Comparison of ENCODE assay signal across 8 mouse cellular contexts in genomic region chr10:44458534-44459315, GRCm38 (mm10).
DNase-seq lines count a peak whose midpoint lies in the region; ATAC-seq and TF ChIP-seq lines count a peak whose summit lies in the region.

No protein-coding gene starts in this region.

- H3K36me3 ChIP-seq in midbrain, postnatal 0 days (ENCODE audit: insufficient read depth, low read length) = no peaks in the 10 kb centered on the region

- peak; percentile 84 for ATAC-seq in midbrain, postnatal 0 days (ENCODE audit: low FRiP score)

- H3K9me3 ChIP-seq in midbrain, postnatal 0 days (ENCODE audit: low read length) = no peaks in the 10 kb centered on the region

- 0 out of 2 replicates have a peak overlapping the region, but pooled peaks have one; percentile 2 for H3K9ac ChIP-seq in midbrain, postnatal 0 days (replicated peaks; ENCODE audit: low read length, poor library complexity, severe bottlenecking)

- under 1% methylated on average over 54 of the region's 54 CpGs for WGBS in midbrain, postnatal 0 days

- DNase-seq in layer of hippocampus, adult 11-12 months (ENCODE audit: low spot score) = peak; percentile 54
- DNase-seq in layer of hippocampus, adult 9-10 months (ENCODE audit: low spot score) = no peak
- DNase-seq in embryo, embryonic 9.5 days (ENCODE audit: extremely low spot score) = peak; percentile 79
- DNase-seq in heart, adult 11 months = peak; percentile 97
- DNase-seq in kidney, adult 11 months = peak; percentile 59
- DNase-seq in liver = peak; percentile 83
- DNase-seq in midbrain, postnatal 0 days (ENCODE audit: low spot score) = peak; percentile 78
- DNase-seq in spleen, postnatal 14 days (ENCODE audit: low spot score in 2 of 2) = peak; percentile 49 to 58

- peak overlapping the region; percentile 93 for H3K4me2 ChIP-seq in midbrain, postnatal 0 days (ENCODE audit: low read depth, low read length, poor library complexity, severe bottlenecking)

- peak; percentile 64 for TF ChIP-seq CTCF in midbrain, postnatal 0 days (IDR thresholded peaks at IDR 0.05)

- peaks cover 13% of the 10 kb centered on the region for H3K27me3 ChIP-seq in midbrain, postnatal 0 days (ENCODE audit: insufficient read depth, low read length)

- no peak overlapping the region for H3K27ac ChIP-seq in midbrain, postnatal 0 days (ENCODE audit: low read depth, low read length)

- no peaks in the 10 kb centered on the region for H3K4me1 ChIP-seq in midbrain, postnatal 0 days (ENCODE audit: insufficient read depth, low read length)

- peak overlapping the region; percentile 41 for H3K4me3 ChIP-seq in midbrain, postnatal 0 days (ENCODE audit: low read depth, low read length)
